Mouse (Mus musculus): Measurements from ENCODE around the gene Prrg1.

DNA sequence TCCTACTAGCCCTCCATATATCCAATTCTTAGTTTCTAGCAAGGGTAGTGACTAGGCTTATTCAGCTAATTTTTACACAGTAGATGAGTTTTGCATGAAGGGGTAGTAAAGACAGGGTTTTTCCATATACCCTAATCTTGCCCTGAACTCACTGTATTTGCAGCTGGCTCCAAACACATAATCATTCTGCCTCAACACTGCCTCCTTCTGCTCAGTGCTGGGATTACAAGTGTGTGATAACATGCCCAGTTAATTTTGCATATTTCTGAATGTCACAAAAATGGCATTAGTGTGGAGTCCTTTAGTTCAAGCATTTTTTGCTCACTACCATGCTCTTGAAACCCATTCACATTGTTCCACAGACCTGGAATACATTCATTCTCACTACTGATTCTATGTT lies 44.0 kb downstream of the Prrg1 start:
- TF ChIP-seq CTCF (IDR thresholded peaks at IDR 0.05; ENCODE audit: low read depth, low read length) = no peak
- TF ChIP-seq TAL1 (conservative IDR thresholded peaks at IDR 0.05; ENCODE audit: low read depth, low read length) = no peak
- TF ChIP-seq GATA1 (IDR thresholded peaks at IDR 0.05; ENCODE audit: borderline replicate concordance, low read length) = no peak
- no peak for TF ChIP-seq POLR2AphosphoS5 (IDR thresholded peaks at IDR 0.05; ENCODE audit: insufficient replicate concordance, low read depth, low read length)
